ENCODE assay signal across 8 mouse cellular contexts in the genomic region with DNA sequence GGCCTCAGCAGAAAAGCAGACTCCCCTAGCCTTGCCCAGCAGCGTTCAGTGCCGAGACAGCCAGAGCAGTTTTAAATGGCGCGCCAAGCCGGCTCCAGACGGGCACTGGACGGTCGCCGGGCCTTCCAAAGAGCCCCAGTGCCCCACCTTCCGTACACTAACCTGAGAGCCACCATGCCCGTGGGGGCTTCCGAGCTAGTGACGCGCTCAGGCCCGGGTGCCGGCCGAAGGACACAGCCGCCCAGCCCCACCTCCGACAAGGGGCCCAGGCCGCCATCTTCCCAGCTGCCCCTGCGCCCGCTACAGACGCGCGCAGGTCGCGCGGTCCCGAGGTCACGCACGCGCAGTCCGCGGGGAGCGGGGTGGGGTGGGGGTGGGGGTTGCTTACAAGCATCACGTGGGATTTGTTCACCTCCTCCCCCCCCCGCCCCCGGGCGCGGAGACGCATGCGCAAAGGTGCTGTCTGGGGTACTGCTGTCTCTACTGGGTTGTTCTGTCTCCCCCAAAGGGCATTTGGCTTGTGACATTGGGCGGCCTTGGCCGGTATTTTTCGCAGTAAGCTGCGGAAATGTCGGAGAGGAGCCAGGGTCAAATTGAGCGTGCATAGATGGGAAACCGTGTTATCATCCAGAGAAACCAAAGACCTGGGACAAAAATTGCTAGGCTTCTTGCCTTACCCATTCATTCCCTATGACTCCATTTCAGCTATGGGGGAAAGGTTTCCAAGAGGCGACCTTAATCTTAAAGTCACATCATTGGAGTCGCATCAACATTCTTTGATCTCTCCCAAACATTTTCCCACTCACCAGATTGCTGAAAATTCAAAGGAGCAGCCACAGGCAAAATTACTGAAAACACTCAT. TPM values are rescaled to one million over a fixed set of nuclear protein-coding genes. Genes with fewer than 3 reads are reported as not detected.
DNase-seq lines count a peak whose midpoint lies in the region; ATAC-seq lines count a peak whose summit lies in the region.

Gene Abhd10 (minus strand): TSS at position 341 of the 862 bp plus-strand sequence.

- DNase-seq in T-cell, adult 2 months (ENCODE audit: low spot score) = peak; percentile 92
- peak; percentile 98 to 99 for DNase-seq in cerebellum, postnatal 36 days
- DNase-seq in frontal cortex, postnatal 36 days (ENCODE audit: low spot score in 2 of 2) = peak; percentile 91 to 94
- peak; percentile 95 to 96 for DNase-seq in left cerebral cortex, adult 18-20 months (ENCODE audit: low spot score in 2 of 2)
- DNase-seq in right cerebral cortex, adult 18-20 months = peak; percentile 94
- DNase-seq in urinary bladder, postnatal 10 days (ENCODE audit: low spot score) = peak; percentile 80

- H3K9ac ChIP-seq in hindbrain, embryonic 15.5 days = peak within 1 kb of the TSS; percentile 76

- H3K4me1 ChIP-seq in hindbrain, embryonic 15.5 days (replicated peaks) = peaks cover 23% of the 10 kb centered on the region

- no peaks in the 10 kb centered on the region for H3K9me3 ChIP-seq in hindbrain, embryonic 15.5 days

- peaks cover 47% of the 10 kb centered on the region for H3K79me2 ChIP-seq in macrophage (ENCODE audit: inconsistent target)

- H3K27ac ChIP-seq in hindbrain, embryonic 15.5 days (replicated peaks) = peak within 1 kb of the TSS; percentile 91
- peak within 1 kb of the TSS; percentile 70 for H3K27ac ChIP-seq in macrophage

- 1% methylated on average over 51 of the region's 51 CpGs for WGBS in hindbrain, embryonic 15.5 days
- 2% methylated on average over 39 of the region's 51 CpGs for WGBS in macrophage (ENCODE audit: missing documents)

- peak within 1 kb of the TSS; percentile 65 for H3K4me3 ChIP-seq in hindbrain, embryonic 15.5 days
- peak within 1 kb of the TSS; percentile 66 for H3K4me3 ChIP-seq in macrophage (ENCODE audit: inconsistent target)

- ATAC-seq in hindbrain, embryonic 15.5 days (ENCODE audit: low FRiP score, low read depth) = peak; percentile 98

- H3K27me3 ChIP-seq in hindbrain, embryonic 15.5 days = no peaks in the 10 kb centered on the region

- peak within 1 kb of the TSS; percentile 67 for H3K4me2 ChIP-seq in hindbrain, embryonic 15.5 days

- H3K36me3 ChIP-seq in hindbrain, embryonic 15.5 days = no peaks in the 10 kb centered on the region
- no peaks in the 10 kb centered on the region for H3K36me3 ChIP-seq in macrophage (ENCODE audit: inconsistent target)

RNA-seq across cellular contexts. Expression of gene Abhd10, which starts in this region (rescaled TPM):
- polyA plus RNA-seq in hindbrain, embryonic 15.5 days (2015; fragmentation: Nextera tagmentation; extraction: Ambion mirVana) = 40.3 and 44.5 TPM in 2 replicates
- total RNA-seq in left cerebral cortex, adult 18-20 months (2021) = 10 to 100 TPM; 23.3 to 27.8 TPM
- 10 to 100 TPM; 10.5 to 54.1 (median 24.6) TPM for total RNA-seq in macrophage (2018; cell fraction: chromatin; rRNA removed)
- 10 to 100 TPM in 2 of 26 experiments, 1 to 10 TPM in 24; 6.9 to 11.2 (median 8.6) TPM for total RNA-seq in macrophage (2018; cell fraction: cytosol; rRNA removed)
- total RNA-seq in macrophage (2018; cell fraction: nucleus; rRNA removed) = 10 to 100 TPM; 13.5 to 38.0 (median 24.4) TPM
- 8.4 to 12.0 TPM (median 8.6 TPM) in 3 replicates for polyA plus RNA-seq in macrophage (2018)

Comparison
In these comparisons a context has a peak if more than half of its experiments do, and no peak if none do; other contexts are left out.
1. Peak in every context shown above with its lines: DNase-seq, ATAC-seq, H3K4me3 ChIP-seq and H3K27ac ChIP-seq.